Mouse (Mus musculus): ENCODE data around the gene Stxbp3. TPM values are rescaled to one million over a fixed set of nuclear protein-coding genes. Genes with fewer than 3 reads are reported as not detected.
"Not testable (repeated sequence)": the region's sequence is repeated elsewhere in the genome, so short reads cannot be mapped to it uniquely, and the experiment has no call there.

Gene Stxbp3
- 35.3 and 35.7 TPM in 2 replicates for polyA plus RNA-seq (2014; fragmentation: Nextera tagmentation; extraction: Ambion mirVana)

DNA sequence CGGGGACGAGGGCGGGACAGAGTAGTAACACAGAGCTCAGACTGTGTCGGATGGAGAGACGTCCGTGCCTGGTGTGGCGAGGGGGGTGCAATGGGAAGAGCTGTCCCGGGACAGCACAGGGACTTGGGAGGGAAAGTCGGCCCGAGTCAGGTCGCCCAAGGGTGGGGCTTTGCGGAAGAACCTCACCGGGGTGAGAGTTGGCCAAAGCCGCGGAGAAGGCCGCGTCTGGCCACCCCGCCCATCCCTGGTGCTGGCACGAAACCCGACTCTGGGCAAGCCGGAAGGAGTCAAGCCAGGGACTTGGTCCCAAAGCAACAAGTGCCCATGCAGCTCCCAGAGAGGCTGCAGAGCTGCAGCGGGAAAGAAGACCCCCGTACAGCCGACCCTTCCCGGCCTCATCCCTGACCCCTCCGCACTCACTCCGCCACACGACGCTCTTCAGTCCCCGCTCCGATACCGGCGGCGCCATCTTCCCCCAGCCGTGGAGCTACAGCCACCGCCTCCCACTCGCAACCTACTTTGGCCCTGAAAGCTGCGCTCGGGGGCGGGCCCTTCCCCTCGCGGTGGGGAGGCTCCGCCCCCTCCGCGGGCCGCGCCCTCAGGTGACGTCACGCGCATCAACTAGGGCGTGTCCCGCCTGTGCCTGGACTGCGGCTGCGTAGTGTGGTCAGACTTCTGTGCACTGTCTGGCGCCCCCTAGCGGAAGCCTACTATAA is at the start of gene Stxbp3:
Gene Stxbp3 (minus strand): TSS at position 527 of the 716 bp plus-strand sequence.
- Histone ChIP-seq H3K36me3 (ENCODE audit: control insufficient read depth, insufficient read depth, low read length) (0 out of 2 replicates have a peak, but pooled peaks cover 3% of the 10 kb centered on the region), H3K4me2 (ENCODE audit: low read depth, low read length) (peak within 1 kb of the TSS; percentile 59), H3K27ac (replicated peaks; ENCODE audit: low read depth, low read length) (peak within 1 kb of the TSS; percentile 88), H3K4me1 (ENCODE audit: control insufficient read depth, insufficient read depth, low read length) (peaks cover 17% of the 10 kb centered on the region), H3K9me3 (ENCODE audit: control insufficient read depth, low read length) (no peaks in the 10 kb centered on the region), H3K9ac (ENCODE audit: low read depth, low read length) (peak within 1 kb of the TSS; percentile 80), H3K4me3 (ENCODE audit: low read depth, low read length) (peak within 1 kb of the TSS; percentile 89), H3K27me3 (replicated peaks; ENCODE audit: control insufficient read depth, insufficient read depth, low read length) (no peaks in the 10 kb centered on the region)
- DNase-seq (ENCODE audit: low spot score) (peak; percentile 98), ATAC-seq (ENCODE audit: low read depth) (peak; percentile 98)
- WGBS, result 1% methylated on average over 38 of the region's 56 CpGs

DNA sequence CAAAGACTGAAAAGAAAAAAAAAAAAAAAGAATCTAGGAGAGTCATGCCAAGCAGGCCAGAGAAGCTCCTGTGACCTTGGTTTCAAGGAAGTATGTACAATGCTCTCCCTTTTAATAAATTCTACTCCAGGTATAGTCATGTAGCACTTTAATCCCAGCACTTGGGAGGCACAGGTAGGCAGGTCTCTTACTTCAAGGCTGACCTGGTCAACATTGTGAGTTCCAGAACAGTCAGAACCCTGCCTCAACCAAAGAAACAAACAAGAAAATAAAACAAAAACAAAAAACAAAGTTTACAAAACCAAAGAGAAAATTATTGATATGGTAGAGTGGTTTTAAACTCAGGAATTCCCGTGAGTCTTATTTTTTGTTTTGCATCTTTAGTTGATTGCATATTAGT is 49.6 kb upstream of the Stxbp3 start, which contains the start of gene Fndc7:
Gene Fndc7 (minus strand): TSS at position 101 of the 400 bp plus-strand sequence.
- Histone ChIP-seq H3K27me3 (replicated peaks; ENCODE audit: control insufficient read depth, insufficient read depth, low read length) (no peaks in the 10 kb centered on the region), H3K4me2 (ENCODE audit: low read depth, low read length) (no peak within 1 kb of the TSS), H3K36me3 (ENCODE audit: control insufficient read depth, insufficient read depth, low read length) (no peaks in the 10 kb centered on the region), H3K9me3 (ENCODE audit: control insufficient read depth, low read length) (no peaks in the 10 kb centered on the region), H3K4me3 (ENCODE audit: low read depth, low read length) (no peak within 1 kb of the TSS), H3K27ac (replicated peaks; ENCODE audit: low read depth, low read length) (no peak within 1 kb of the TSS), H3K4me1 (ENCODE audit: control insufficient read depth, insufficient read depth, low read length) (no peaks in the 10 kb centered on the region), H3K9ac (ENCODE audit: low read depth, low read length) (no peak within 1 kb of the TSS)
- ATAC-seq (ENCODE audit: low read depth) (no peak), DNase-seq (ENCODE audit: low spot score) (no peak)
- 88% methylated on average over 1 of the region's 1 CpGs for WGBS

- Histone ChIP-seq H3K4me1 (ENCODE audit: control insufficient read depth, insufficient read depth, low read length) (peaks cover 8% of the 10 kb centered on the region; the same call in 1 of the 2 replicates), H3K27me3 (replicated peaks; ENCODE audit: control insufficient read depth, insufficient read depth, low read length) (no peaks in the 10 kb centered on the region), H3K4me2 (ENCODE audit: low read depth, low read length) (no peak overlapping the region), H3K9ac (ENCODE audit: low read depth, low read length) (no peak overlapping the region), H3K27ac (replicated peaks; ENCODE audit: low read depth, low read length) (no peak overlapping the region), H3K9me3 (ENCODE audit: control insufficient read depth, low read length) (no peaks in the 10 kb centered on the region), H3K36me3 (ENCODE audit: control insufficient read depth, insufficient read depth, low read length) (no peaks in the 10 kb centered on the region), H3K4me3 (ENCODE audit: low read depth, low read length) (no peak overlapping the region)
- no peak for DNase-seq (ENCODE audit: low spot score)
- WGBS, result 91% methylated on average over 3 of the region's 3 CpGs
- no peak for ATAC-seq (ENCODE audit: low read depth)
These were observed 47.3 kb upstream of the Stxbp3 start for GRCm38 (mm10) chr3:108887618-108887975.

DNA sequence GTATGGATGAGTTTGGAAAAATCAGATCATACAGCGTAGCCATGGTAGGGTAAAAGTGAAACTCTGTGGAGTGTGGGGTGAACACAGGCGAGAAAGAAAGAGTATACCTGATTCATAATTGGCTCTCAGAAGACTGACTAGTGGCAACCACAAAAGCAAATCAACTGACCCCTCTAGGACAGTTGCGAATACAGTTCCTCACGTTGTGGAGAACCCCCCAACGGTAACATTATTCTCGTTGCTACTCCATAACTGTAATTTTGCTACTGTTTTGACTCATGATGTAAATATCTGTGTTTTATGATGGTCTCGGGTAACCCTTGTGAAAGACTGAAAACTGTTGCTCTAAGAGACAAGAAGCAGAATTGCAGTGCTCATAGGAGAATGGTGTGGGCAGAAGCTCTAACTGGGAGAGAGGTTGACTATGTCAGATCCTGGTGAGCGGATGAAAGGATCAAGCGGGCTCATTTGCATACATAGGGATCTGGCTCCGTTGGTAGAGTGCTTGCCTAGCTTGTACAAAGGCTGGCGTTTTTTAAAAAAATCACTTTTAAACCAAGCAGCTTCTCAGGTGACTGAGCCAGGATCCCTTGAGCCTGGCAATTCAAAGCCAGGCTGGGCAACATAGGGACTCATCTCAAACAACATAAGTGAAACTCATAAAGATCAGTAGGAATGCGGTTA is 46.8 kb upstream of the Stxbp3 start:
- no peaks in the 10 kb centered on the region for H3K27me3 ChIP-seq (replicated peaks; ENCODE audit: control insufficient read depth, insufficient read depth, low read length)
- H3K4me3 ChIP-seq (ENCODE audit: low read depth, low read length), result no peak overlapping the region
- WGBS, result 70% methylated on average over 12 of the region's 12 CpGs
- no peak overlapping the region for H3K9ac ChIP-seq (ENCODE audit: low read depth, low read length)
- DNase-seq (ENCODE audit: low spot score), result no peak
- H3K4me2 ChIP-seq (ENCODE audit: low read depth, low read length), result no peak overlapping the region
- ATAC-seq (ENCODE audit: low read depth), result no peak
- H3K4me1 ChIP-seq (ENCODE audit: control insufficient read depth, insufficient read depth, low read length), result peaks cover 8% of the 10 kb centered on the region; the same call in 1 of the 2 replicates
- H3K36me3 ChIP-seq (ENCODE audit: control insufficient read depth, insufficient read depth, low read length), result no peaks in the 10 kb centered on the region
- no peaks in the 10 kb centered on the region for H3K9me3 ChIP-seq (ENCODE audit: control insufficient read depth, low read length)
- H3K27ac ChIP-seq (replicated peaks; ENCODE audit: low read depth, low read length), result no peak overlapping the region

GRCm38 (mm10) chr3:108885686-108886530 is 45.6 kb upstream of the Stxbp3 start:
- Histone ChIP-seq H3K4me2 (ENCODE audit: low read depth, low read length) (no peak overlapping the region), H3K27me3 (replicated peaks; ENCODE audit: control insufficient read depth, insufficient read depth, low read length) (no peaks in the 10 kb centered on the region), H3K4me1 (ENCODE audit: control insufficient read depth, insufficient read depth, low read length) (peaks cover 13% of the 10 kb centered on the region; the same call in 1 of the 2 replicates), H3K4me3 (ENCODE audit: low read depth, low read length) (no peak overlapping the region), H3K36me3 (ENCODE audit: control insufficient read depth, insufficient read depth, low read length) (no peaks in the 10 kb centered on the region), H3K9ac (ENCODE audit: low read depth, low read length) (no peak overlapping the region), H3K27ac (replicated peaks; ENCODE audit: low read depth, low read length) (no peak overlapping the region; the same call in 1 of the 2 replicates), H3K9me3 (ENCODE audit: control insufficient read depth, low read length) (no peaks in the 10 kb centered on the region)
- WGBS, result 53% methylated on average over 9 of the region's 9 CpGs
- ATAC-seq (ENCODE audit: low read depth) (peak; percentile 27; the same call in 1 of the 2 replicates), DNase-seq (ENCODE audit: low spot score) (no peak)

DNA sequence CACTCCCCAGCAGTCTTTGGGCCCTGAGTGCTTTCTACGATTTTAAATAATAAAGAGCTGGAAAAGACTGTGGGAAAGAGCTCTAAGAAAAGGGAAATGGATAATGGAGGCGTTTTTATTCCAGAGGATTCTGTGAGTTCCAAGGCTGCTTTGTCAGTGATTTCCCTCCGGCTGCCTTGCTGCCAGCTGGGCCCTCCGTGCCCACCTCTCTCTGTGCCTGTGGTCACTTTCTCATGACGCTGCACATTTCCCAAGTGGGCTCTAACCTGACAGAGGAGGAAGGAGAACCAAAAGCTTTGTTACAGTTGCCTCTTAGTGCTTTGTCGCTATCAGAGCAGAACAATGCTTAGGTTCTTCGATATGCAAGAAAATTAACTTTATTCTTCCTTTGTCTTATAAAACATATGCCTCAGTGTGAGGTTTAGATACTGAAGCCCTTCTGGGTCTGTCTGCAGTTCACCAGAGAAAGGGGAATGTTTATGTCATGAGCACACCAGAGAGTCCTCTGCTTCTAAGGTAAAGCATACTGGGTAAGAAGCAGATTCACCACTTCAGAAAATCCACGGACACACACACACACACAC is 44.5 kb upstream of the Stxbp3 start:
- no peaks in the 10 kb centered on the region for H3K9me3 ChIP-seq (ENCODE audit: control insufficient read depth, low read length)
- 60% methylated on average over 8 of the region's 8 CpGs for WGBS
- H3K4me2 ChIP-seq (ENCODE audit: low read depth, low read length), result no peak overlapping the region
- H3K27ac ChIP-seq (replicated peaks; ENCODE audit: low read depth, low read length), result no peak overlapping the region
- H3K9ac ChIP-seq (ENCODE audit: low read depth, low read length), result no peak overlapping the region
- H3K4me3 ChIP-seq (ENCODE audit: low read depth, low read length), result no peak overlapping the region
- H3K4me1 ChIP-seq (ENCODE audit: control insufficient read depth, insufficient read depth, low read length), result peaks cover 16% of the 10 kb centered on the region; the same call in 1 of the 2 replicates
- ATAC-seq (ENCODE audit: low read depth) (no peak), DNase-seq (ENCODE audit: low spot score) (no peak)
- H3K27me3 ChIP-seq (replicated peaks; ENCODE audit: control insufficient read depth, insufficient read depth, low read length), result no peaks in the 10 kb centered on the region
- H3K36me3 ChIP-seq (ENCODE audit: control insufficient read depth, insufficient read depth, low read length), result no peaks in the 10 kb centered on the region

DNA sequence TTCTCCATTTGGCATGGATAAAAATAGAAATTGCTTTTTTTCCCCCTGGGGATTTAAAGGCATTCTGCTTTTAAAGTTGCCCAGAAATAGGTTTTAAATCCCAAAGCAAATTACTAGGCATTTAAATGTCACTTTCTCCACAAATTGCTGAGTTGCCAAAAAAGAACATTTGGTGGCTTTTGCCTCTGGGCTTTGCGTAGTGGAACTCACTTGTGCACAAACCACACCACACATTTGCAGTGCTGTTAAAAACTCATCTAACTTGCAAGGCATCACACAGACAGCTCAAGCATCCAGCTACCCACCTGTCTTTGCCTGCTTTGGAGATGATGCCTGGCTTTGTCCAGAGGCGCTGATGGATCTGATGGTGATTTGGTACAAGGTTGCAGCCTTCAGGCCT is 42.7 kb upstream of the Stxbp3 start:
- DNase-seq (ENCODE audit: low spot score), result peak; percentile 49
- no peaks in the 10 kb centered on the region for H3K27me3 ChIP-seq (replicated peaks; ENCODE audit: control insufficient read depth, insufficient read depth, low read length)
- no peak overlapping the region for H3K27ac ChIP-seq (replicated peaks; ENCODE audit: low read depth, low read length)
- no peak for ATAC-seq (ENCODE audit: low read depth)
- peaks cover 21% of the 10 kb centered on the region; the same call in 1 of the 2 replicates for H3K4me1 ChIP-seq (ENCODE audit: control insufficient read depth, insufficient read depth, low read length)
- whole genome bisulfite sequencing, result 72% methylated on average over 2 of the region's 2 CpGs
- no peaks in the 10 kb centered on the region for H3K9me3 ChIP-seq (ENCODE audit: control insufficient read depth, low read length)
- H3K4me2 ChIP-seq (ENCODE audit: low read depth, low read length), result no peak overlapping the region
- H3K4me3 ChIP-seq (ENCODE audit: low read depth, low read length), result no peak overlapping the region
- no peaks in the 10 kb centered on the region for H3K36me3 ChIP-seq (ENCODE audit: control insufficient read depth, insufficient read depth, low read length)
- H3K9ac ChIP-seq (ENCODE audit: low read depth, low read length), result no peak overlapping the region

- H3K27me3 ChIP-seq (replicated peaks; ENCODE audit: control insufficient read depth, insufficient read depth, low read length); H3K36me3 ChIP-seq (ENCODE audit: control insufficient read depth, insufficient read depth, low read length); H3K4me3 ChIP-seq (ENCODE audit: low read depth, low read length); ATAC-seq (ENCODE audit: low read depth); H3K9me3 ChIP-seq (ENCODE audit: control insufficient read depth, low read length); H3K9ac ChIP-seq (ENCODE audit: low read depth, low read length); DNase-seq (ENCODE audit: low spot score); H3K4me2 ChIP-seq (ENCODE audit: low read depth, low read length): not testable (repeated sequence)
- Histone ChIP-seq H3K4me1 (ENCODE audit: control insufficient read depth, insufficient read depth, low read length) (peaks cover 21% of the 10 kb centered on the region; the same call in 1 of the 2 replicates), H3K27ac (replicated peaks; ENCODE audit: low read depth, low read length) (peak overlapping the region; percentile 30)
- WGBS, result 17% methylated on average over 4 of the region's 4 CpGs
These were observed 41.5 kb upstream of the Stxbp3 start for GRCm38 (mm10) chr3:108881873-108882272.

All from embryonic facial prominence, embryonic 14.5 days (tissue).